Mouse (Mus musculus) ovary, adult 18-20 months (tissue): ENCODE data around the gene Ubl7.
A peak's percentile ranks its signal among the peaks of the same experiment; 100 is the strongest.
"Not testable (repeated sequence)": the region's sequence is repeated elsewhere in the genome, so short reads cannot be mapped to it uniquely, and the experiment has no call there.

Experiments
- DNase-seq: peaks from one replicate; pipeline ENCODE4 v3.0.0; 2022; ENCODE audit warnings: low spot score, mixed read lengths

The Ubl7 gene

DNA sequence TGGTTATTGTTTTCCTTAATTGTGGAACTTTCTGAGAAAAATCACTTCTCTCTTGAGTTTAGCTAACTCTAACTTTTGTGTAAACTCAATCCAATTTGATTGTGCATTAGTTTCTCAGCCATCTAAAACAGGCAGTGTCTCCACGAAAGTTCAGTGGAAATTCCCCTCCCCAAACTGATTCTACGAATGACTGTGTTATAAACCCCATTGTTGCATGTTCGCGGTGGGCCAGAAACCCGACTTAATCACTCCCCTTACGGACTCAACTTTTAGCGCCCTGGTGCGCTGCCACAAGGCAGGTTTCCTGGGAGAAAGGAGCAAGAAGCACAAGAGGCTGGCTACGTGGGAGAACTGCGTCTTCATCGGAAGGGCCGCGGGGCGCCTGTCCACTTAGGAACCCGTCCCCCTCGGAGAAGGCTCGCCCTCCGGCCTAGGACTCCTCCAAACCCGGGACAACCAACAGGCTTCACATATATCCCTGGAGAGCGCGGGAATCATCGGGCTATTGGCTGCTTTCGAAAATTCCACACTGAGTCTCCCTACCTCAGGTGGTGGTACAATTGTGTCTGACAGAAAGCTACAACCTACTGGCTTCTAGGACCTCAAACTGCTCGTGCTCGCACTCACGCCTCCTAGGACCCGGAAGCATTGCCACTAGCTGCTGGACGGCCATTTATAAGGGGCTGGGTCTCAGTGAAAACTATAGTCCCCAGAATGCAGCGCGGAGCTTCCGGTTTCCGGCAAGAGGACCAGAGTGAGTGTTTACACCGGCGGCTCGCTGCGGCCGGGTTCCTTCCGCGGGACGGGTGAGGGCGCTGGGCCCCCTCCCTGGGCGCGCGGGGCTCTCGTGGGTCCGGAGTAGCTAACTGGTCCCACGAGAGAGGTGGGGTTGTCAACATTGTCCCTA is at the start of gene Ubl7:
Gene Ubl7, plus strand, starts transcription at position 726 of the 907 bp plus-strand sequence.
- DNase-seq = peak; percentile 89

DNA sequence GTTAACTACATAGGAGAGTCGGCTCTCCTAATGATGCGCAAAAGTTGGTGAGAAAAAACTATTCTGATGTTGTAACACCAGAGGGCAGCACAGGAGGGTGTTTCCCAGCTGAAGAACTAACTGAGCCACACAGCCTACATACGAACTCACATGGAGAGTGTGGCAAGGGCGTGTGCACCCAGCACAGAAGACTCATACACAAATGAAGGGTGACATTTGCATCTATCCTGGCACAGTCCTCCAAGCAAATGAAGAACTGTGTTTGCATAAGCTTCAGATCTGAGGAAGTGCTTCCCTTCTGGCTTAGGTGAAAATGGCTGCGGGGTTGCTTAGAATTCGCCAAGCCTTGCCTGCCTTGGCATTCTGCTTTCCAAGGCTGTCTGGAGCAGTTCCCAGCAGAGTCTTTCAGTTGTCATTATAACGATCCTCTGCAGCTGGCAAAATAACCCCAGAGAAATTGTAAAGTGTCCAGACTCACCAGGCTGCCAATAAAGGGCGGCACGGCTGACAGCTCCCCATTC is 48.8 kb upstream of the Ubl7 start:
- DNase-seq = peak; percentile 13

DNA sequence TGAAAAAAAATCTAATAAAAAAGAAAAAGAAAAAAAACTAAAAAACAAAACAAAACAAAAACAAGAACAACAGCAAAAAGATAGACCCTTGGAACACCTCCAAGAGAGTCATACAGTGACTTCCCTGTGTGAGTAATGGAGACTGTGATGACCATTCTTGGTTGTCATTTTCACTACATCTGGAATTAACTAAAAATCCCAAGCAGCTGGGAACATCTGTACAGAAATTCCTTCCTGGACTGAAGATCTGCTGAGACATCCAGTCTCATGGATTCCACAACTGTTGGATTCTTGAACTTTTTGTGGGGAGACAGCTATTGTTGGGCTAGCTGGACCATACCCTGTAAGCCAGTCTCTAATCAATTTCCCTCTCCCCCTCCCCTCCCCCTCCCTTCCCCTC is 46.4 kb upstream of the Ubl7 start:
- no peak for DNase-seq

DNA sequence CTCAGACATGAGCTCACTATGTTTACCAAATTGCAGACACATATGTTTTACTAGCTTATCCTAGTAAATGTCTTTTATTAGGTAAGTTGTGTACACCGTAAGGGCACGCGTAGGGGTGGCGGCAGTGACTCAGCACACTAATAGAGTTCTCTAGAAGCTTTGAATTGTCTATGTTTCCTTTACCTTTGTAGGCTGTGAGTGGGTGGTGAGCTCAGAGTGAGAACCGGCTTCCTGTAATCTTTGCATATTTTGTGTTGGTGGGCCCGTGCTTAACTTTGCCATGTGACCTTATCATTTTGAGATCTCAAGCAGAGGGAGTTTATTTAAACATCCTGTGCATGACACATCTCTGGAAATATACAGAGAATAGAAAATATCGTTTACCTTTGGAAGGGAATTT is 44.2 kb upstream of the Ubl7 start:
- no peak for DNase-seq

DNA sequence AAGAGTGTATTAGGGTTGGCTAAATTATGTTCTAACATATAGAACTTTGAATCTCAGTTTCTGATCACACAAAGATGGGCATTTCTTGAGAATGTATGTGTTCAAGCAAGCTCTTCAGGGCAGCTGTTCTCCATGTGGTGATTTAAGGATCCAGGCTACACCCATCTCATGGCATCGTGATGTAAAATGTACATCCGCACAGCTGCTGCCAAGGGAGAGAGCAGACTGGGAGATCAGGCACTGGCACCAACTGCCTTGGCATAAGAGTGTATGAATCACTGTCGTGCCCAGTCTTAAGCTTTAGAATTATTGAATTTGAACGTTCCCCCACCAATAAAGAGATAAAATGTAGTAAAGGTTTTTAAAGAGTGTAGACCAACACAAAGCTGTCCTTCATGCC is 43.5 kb upstream of the Ubl7 start:
- DNase-seq = no peak

DNA sequence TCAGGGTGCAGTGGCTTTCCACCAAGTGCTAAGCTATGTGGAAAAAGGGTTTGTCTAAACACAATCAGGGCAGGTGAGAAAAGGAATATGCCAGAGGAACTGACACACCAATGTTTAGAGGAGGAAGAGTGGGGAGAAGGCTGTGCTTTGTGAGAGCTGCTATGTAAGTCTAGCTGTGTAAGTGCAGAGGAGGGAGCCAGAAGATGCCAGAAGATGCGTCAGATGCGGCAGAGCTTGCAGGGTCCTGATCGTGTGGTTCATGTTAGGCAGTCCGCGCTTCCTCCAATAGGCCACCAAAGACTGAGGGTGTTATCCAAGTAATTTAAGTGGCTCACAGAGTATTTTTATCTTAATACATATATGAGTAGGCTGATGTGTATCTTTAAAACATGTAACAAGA is 42.9 kb upstream of the Ubl7 start:
- DNase-seq = no peak

DNA sequence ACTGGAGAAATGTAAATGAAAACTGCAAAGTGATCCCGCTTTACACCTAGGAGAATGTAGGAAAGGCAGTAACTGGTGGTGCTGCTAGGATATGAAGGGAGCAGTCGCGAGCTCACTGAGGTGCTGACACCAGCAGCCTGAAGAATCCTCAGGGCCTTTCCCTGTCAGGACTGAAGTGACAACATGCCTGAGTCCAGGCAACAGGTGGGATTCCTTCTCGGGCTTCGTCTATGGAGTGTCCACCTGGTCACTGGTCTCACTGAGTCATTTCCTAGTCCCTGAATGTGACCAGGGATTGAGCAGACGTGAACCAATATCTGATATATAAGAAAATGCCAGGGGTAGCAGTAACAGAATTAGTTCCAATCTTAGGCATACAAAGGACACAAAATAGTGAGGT is 42.0 kb upstream of the Ubl7 start:
- no peak for DNase-seq

DNA sequence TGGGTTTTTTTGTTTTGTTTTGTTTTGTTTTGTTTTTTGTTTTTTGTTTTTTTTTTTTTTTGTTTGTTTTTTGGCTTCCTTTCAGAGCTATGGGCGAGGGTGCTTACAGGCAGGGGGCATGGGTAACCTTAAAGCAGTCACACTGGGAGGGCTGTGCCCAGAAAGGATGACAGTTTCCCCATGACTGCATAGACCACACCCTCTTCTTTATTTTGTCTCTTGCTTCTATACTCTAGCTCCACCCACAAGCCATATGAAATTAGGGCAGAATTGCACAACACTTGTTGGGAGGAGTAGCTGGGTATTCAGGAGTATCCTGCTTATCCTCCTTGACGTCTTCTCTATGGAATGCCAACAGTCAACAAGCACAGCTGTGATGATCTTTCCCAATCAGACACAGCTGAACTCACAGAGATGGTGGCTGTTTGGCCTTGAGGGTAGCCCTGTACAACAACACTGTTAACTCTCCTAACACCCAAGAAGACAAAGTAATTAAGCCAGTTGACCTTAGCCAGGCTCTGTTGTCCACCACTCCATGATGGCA is 40.4 kb upstream of the Ubl7 start:
- DNase-seq = no peak

DNA sequence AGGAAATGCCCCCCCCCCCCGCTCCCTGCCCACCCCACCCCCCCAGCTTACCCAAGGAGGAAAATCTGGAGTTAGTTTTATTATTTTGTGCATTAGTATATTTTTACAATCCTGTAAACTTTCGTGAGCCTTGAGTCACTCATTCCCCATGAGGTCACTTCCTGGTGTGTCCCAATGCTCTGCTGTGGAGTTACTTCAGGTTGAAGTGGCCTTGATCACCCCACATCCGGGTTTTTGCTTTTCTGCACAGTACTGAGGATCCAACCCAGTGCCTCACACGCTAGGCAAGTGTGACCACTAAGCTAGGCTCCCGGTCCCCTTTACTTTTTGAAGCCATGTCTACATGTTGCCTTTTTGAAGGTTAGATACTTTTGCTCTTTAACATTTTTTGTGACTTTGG is 36.6 kb upstream of the Ubl7 start:
- DNase-seq = no peak

DNA sequence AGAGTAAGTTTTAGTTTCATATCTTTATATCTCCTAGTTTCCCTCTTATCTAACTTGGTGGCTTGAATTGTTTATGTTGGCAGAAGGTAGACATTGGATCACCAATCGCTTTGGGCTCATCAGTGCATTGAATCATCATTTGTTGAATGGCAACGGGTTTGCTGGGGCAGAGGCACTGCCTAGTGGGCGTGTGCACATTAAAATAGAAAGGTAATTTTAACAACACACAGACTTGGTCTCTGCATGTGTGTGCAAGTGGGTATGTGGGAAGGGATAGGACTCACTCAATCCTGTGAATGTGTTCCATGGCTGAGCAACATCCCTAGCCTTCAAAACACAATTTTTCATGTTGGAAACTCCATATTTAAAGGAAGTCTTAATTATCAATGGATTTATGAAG is 35.8 kb upstream of the Ubl7 start:
- DNase-seq = no peak

DNA sequence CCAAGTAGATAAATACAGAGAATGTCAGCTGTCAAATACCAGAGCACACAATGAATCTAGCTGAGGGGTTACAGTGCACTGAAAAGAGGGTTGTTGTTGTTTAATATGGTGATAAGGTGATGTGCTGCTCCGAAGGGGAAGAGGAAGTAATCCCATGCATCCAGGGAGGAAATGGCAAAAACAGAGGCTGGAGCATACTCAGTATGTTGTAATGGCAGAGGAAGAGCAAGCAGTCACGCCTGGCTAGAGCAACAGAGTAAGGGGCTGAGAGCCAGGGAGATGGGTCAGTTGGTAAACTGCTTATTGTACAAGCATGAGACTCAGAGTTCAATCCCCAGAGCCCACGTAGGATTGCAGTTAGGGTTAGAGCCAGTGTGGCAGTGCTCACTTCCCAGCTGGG is 31.6 kb upstream of the Ubl7 start:
- DNase-seq = no peak

DNA sequence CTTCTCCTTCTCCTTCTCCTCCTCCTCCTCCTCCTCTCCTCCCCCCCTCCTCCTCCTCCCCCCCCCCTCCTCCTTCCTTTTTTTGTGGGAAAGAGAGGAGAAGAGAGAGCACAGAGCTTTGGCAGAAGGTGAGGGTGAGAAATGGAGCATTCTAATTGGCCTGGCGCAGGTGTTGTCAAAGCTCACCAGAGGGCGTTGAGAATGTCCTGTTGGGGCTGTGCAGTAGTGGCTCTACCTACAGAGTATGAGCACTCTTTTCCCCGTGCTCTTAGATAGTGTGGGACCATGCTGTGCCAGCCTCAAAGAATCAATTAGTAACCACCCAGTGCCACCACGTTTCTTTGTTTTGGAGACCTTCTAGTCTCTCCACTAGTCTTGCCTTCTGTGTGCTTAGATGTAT is 30.5 kb upstream of the Ubl7 start:
- no peak for DNase-seq

DNA sequence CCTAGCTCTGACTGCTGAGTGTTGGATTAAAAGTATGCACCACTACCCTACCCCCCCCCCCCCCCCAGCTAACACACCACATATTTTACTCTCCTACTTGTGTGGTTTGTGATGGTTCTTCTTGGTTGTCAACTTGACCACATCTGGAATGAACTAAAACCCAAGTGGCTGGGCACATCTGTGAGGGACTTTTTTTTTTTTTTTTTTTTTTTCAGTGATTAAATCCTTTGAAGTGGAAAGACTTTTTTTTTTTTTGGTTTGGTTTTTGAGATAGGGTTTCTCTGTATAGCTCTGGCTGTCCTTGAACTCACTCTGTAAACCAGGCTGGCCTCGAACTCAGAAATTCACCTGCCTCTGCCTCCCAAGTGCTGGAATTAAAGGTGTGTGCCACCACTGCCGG is 29.0 kb upstream of the Ubl7 start:
- not testable (repeated sequence) for DNase-seq

DNA sequence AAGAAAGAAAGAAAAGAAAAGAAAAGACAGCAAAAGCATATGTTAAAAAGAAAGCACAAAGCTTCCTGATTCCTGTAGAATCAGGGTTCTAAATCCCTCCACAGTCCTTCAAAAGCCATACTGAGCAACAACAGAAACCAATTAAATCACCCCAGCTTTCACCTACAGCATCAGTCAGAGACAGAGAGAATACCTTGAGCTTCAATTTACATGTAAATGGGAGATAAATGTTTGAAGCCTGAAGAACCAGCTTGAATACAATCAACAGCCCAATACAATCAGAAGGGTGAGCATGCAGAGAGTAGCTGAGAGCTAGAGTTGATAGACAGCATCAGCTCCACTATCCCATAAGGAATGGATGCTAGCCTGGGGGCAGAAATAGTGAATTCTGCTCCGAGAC is 27.4 kb upstream of the Ubl7 start:
- DNase-seq = no peak

DNA sequence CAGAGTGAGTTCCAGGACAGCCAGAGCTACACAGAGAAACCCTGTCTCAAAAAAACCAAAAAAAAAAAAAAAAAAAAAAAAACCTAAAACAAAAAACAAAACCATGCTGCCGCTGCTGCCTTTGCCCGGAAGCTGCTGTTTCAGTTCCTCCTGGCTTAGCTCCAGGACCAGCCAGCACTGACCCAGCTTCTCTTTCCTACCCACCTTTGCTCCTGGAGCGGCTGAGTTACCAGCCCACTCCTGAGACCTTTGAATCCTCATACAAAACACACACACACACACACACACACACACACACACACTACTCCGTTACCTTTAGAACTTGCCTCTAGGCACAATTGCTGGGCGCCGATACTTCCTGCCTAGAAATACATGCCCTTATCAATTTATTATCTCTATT is 22.7 kb upstream of the Ubl7 start:
- DNase-seq = no peak

DNA sequence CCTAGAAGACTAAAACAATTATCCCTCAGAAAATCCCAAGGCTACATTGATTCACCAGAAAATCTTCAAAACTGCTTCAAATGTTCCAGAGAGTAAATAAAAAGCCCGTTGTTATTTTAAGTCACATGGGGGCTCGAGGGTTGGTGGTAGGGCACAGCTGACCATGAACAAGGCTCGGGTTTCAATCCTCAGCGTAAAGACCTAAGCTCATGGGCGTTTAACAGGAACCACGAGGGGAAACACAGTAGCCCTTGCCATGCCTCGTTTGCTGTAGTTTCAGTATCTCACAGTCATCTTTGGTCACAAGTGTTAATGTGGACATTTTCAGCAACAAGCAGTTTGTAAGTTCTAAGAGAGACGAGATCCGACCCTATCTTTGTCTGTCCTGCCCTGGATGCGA is 10.3 kb upstream of the Ubl7 start:
- DNase-seq = no peak

DNA sequence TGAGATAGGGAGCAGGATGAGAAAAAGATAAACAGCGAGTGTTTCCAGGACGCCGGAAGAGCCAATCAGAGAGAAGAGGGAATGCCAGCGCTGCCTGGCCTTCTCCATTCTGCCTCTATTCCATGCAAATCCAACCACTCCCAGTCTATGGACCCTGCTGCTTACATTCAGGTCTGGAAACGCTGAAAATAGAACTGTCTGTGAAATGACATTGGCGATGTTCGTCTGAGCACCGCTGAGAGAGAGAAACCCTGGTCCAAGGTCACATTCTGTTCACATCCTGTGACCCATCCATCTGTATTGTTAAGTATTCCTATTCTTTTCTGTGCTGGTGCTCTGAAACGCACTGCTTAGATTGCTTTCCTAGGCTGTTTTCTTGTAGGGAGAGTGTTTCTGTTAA is 9.6 kb upstream of the Ubl7 start:
- DNase-seq = no peak

DNA sequence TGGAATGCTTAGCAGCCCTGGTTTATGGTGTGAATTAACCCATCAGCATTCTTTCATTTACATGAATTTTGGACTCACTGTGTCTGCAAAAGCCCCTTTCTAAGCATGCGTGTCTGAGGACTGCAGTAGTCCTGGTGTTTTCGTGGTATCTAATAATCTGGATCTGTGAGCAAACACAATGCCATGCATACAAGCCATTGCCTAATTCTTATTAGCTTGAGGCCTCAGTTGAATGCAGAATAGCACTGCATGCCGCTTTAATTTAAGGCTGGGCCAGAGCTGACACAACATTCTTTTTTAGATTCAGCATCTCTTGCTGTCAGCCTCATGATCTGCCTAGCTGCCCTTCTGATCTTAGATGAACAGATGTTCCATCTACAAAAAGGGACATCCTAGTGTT is 9.2 kb upstream of the Ubl7 start:
- DNase-seq = no peak

DNA sequence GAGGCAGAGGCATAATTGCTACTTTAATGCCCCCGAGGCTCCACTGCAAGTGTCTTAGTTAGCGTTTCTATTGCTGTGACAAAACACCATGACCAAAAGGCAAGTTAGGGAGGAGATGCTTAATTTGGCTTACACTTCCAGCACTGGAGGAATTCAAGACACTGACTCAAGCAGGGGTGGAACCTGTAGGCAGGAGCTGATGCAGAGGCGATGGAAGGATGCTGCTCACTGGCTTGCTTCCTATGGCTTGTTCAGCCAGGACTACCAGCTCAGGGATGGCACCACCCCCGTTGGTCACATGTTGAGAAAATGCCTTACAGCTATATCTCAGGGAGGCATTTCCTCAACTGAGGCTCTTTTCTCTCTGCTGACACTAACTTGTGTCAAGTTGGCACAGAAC is 8.6 kb upstream of the Ubl7 start:
- no peak for DNase-seq

DNA sequence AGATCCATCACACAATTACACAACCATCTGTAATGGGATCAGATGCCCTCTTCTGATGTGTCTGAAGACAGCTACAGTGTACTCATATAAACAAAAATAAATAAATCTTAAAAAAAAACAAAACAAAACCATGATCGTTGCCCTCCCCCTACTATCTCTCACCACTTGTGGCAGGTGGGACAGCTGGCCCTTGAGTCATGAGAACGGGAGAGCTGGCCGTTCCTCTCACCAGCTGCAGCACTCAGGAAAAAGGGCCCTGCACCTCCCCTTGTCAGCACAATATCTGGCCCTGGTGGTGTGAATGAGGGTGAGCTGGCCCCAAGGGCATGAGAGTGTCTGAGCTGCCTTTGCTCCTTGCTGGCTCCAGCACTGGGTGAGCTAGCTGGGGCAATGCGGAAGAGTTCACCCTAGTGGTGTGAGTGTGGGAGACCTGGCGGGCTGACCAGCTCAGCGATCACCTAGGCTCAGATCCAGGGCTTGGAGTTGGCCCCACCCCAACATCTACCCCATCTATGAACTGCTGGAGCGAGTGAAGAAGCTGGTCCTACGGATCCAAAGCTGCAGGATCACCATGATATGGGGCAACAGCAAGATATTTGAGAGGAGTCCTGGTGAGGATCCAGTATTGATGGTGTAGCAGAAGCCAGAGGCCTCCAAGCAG is 7.1 kb upstream of the Ubl7 start:
- no peak for DNase-seq

DNA sequence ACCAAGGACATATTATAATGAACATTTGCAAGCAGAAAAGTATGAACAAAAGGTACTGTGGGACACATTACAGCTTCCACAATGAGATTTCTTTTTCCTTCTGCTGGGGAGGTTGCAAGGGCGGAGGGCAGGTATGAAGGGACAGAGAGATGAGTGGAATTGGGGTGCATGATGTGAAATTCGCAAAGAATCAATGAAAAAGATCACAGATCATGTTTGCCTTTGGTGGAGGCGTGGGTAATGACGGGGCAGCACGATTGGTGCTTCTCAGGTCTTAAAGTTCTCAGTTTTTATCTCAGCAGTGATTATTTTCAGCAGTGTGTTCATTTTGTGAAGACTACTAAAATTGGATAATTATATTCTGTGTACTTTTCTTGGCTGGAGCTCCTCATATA is 6.5 kb upstream of the Ubl7 start:
- DNase-seq = no peak

DNA sequence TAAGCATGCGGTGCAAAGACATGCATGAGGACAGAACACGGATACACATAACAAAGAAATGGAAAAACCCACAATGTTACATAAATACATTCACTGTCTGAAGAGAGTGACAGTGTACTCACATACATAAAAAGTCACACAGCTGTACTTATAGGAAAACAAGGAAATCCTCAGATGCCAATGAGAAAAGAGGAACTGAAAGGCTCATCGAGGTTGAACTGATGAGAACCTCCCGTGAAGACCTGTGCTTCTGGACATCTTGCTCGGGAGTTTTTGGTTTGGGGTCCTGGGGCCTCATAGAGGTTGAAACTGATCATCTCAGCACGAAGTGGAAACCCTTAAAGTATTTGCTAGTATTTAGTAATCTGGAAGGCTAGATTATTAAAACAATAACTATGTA is 3.6 kb upstream of the Ubl7 start:
- DNase-seq = no peak

DNA sequence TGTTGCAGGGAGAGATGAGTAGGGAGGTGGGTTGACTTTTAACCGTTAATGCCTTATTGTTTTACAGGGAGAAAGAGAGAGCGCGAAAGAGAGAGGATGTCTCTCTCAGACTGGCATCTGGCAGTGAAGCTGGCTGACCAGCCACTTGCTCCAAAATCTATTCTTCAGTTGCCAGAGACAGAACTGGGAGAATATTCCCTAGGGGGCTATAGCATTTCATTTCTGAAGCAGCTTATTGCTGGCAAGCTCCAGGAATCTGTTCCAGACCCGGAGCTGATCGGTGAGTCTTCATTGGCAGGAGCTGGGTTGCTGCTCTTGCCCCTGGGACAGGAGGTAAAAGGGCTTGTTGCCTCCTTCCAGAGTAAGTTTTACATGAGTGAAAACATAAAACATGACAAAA is 1.8 kb downstream of the Ubl7 start:
- DNase-seq = no peak
